Mouse (Mus musculus) activated CD4-positive, CD25-positive, alpha-beta regulatory T cell, adult 9 weeks (primary cell): Measurements from ENCODE around the gene Zfp142. TPM values are rescaled to one million over a fixed set of nuclear protein-coding genes. Genes with fewer than 3 reads are reported as not detected.

ENCODE experiments used
- polyA plus RNA-seq: library from polyadenylated mRNA; unstranded; fragments of 100-300 nt; shearing (Covaris generic); gene quantifications from one replicate; pipeline ENCODE4 v1.2.1, GENCODE M21; 2017

The Zfp142 gene
- 22.7 TPM for polyA plus RNA-seq

DNA sequence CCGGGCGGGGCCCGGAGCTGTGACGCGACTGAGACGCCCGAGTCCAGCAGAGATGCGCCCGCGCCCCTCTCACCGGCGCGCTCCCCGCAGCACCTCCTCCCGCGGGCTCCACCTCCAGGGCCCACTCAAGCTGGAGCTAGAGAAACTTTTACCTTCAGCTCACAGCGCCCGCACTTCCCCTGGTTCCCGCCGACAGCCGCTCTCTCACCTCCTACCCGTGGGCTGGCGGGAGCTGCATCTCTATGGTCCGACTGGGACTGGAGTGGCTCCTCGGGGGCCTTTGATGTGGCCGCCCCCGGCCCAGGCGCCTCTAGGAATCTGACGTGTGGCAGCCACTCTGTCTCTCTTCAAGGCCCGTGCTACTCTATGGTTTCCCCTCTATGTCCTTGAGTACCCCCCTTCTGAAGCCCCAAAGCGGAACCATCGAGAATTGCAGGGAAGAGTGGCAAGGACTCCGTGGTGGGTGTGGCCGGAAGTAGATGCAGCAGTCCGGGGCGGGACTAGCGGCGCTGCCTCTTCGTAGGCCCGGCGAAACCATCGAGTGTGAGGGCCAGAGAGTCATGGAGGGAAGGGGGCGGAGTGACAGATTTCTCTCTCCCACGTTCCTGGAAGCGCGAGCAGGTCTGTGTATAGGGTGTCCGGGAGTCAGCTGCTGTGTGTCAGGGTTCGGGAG is at the start of gene Zfp142, which contains the start of gene Bcs1l:
Zfp142 (minus strand) TSS at position 474 of the 673 bp plus-strand sequence.
Bcs1l (plus strand) TSS at position 517 of the 673 bp plus-strand sequence.

DNA sequence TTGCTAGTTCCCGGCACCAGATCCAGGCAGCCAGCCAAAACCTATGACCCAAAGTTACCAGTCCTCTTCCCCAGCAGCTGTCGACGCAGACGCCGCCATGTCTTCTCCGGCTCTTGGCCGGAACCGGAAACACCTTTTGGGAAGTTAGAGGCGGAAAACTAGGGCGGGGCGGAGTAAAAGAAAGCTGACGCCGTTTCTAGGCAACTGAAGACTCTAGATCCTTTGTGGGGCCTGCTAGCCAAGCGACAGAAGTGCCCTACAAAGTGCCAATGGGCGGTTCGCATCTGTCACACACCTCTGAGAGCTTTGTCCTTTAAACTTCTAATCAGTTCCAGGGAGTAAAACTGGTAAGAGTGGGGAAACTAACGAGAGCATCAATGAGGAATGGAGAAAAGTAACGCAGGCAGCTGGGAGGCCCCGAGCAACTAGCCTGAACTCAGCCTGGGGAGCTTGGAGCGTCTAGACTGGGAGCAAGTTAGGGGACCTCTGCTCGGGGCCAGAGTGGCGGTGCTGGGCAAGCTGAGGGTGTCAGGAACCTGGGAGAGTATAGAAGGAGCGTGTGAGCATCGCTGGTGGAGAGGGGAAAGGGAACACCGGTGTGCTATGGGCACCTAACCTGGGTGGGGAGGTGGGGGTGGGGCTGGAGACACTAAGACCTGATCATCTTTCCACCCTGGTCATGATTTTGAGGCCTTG is 13.4 kb upstream of the Zfp142 start, which contains the start of the genes Rnf25 and Stk36:
Rnf25 (minus strand) TSS at position 131 of the 696 bp plus-strand sequence.
Stk36 (plus strand) TSS at position 179 of the 696 bp plus-strand sequence.

DNA sequence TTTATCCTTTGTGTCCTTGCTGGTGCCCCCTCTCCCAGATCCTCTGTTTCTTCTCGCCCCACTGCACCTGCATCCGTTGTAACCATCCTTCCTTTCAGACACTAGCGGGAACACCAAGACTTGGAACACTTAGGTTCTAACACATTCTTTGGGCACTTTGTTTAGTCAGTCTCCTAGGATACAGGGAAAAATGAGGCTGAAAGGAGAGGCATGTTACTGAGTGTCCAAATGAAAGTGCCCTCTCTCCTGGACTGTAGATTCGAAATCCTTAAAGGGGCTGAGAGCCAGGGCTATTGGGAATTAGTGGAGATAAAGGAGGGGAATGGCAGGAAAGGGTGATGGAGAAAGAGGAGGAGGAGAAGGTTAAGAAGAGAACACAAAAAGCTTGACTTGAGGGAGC is 43.9 kb downstream of the Zfp142 start, which contains the start of gene Usp37:
Usp37 (minus strand) TSS at position 101 of the 400 bp plus-strand sequence.

DNA sequence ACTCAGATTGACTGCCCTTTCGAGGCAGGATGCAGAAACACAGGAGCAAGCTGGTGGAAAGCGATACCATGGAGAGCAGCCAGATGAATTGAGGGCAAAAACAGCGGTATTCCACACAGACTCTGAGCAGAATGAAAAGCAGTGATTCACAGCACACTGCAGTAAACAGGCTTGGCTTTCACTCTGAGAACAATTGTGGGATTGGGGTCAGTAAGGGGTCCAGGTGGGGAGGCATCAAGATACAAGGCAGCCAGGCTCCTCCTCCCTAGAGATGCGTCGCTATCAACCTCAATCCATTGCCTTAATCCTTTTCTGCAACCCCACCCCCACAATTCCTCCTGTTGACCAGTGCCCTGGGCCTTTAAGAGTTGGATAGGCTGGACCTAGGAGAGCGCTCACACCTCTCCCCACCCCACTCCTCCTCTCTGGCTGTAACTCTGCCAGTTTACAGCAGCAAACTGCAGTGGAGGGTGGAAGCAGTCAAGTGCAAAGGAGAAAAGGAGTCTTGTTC is 45.5 kb downstream of the Zfp142 start, which contains the start of gene Plcd4:
Plcd4 (plus strand) TSS at position 438 of the 511 bp plus-strand sequence.

Other genes starting within 250 kb of the Zfp142 start
- not detected for gene Catip, start 226.1 kb downstream of the Zfp142 start, polyA plus RNA-seq
- gene Slc11a1, start 213.1 kb downstream of the Zfp142 start, polyA plus RNA-seq: 2.1 TPM
- gene Ctdsp1, start 196.7 kb downstream of the Zfp142 start, polyA plus RNA-seq: 6.1 TPM
- 0.09 TPM for gene Vil1, start 178.9 kb downstream of the Zfp142 start, polyA plus RNA-seq
- gene Cnot9, start 82.2 kb downstream of the Zfp142 start, polyA plus RNA-seq: 38.3 TPM
- gene Plcd4, start 45.4 kb downstream of the Zfp142 start, polyA plus RNA-seq: 0.38 TPM
- gene Usp37, start 44.0 kb downstream of the Zfp142 start, polyA plus RNA-seq: 20.7 TPM
- gene Bcs1l, start within 50 bp of the Zfp142 start, polyA plus RNA-seq: 13.6 TPM
- gene Rnf25, start 13.2 kb upstream of the Zfp142 start, polyA plus RNA-seq: 33.3 TPM
- gene Stk36, start 13.2 kb upstream of the Zfp142 start, polyA plus RNA-seq: not detected
- 41.7 TPM for gene Ttll4, start 73.5 kb upstream of the Zfp142 start, polyA plus RNA-seq
- gene Cyp27a1, start 125.3 kb upstream of the Zfp142 start, polyA plus RNA-seq: 0.40 TPM
- not detected for gene Prkag3, start 161.0 kb upstream of the Zfp142 start, polyA plus RNA-seq
- gene Wnt6, start 183.6 kb upstream of the Zfp142 start, polyA plus RNA-seq: not detected
- gene Wnt10a, start 203.3 kb upstream of the Zfp142 start, polyA plus RNA-seq: 0.29 TPM